Mouse (Mus musculus): ENCODE measurements around the gene Gm29776. TPM values are rescaled to one million over a fixed set of nuclear protein-coding genes. Genes with fewer than 3 reads are reported as not detected.

Gene Gm29776
- total RNA-seq, 2 experiments from 2014 or later: not detected

GRCm38 (mm10) chr14:54712861-54713260, 14.2 kb upstream of the Gm29776 start:
- ATAC-seq (replicated peaks; ENCODE audit: low FRiP score, poor library complexity, severe bottlenecking): no peak

GRCm38 (mm10) chr14:54712074-54712473, 13.4 kb upstream of the Gm29776 start, which contains the start of gene Cebpe:
Cebpe (minus strand) TSS chr14:54712174.
- ATAC-seq (replicated peaks; ENCODE audit: low FRiP score, poor library complexity, severe bottlenecking): no peak

- no peak for ATAC-seq (replicated peaks; ENCODE audit: low FRiP score, poor library complexity, severe bottlenecking)
Measured at GRCm38 (mm10) chr14:54709054-54709453, 10.4 kb upstream of the Gm29776 start.

- no peak for ATAC-seq (replicated peaks; ENCODE audit: low FRiP score, poor library complexity, severe bottlenecking)
Measured at GRCm38 (mm10) chr14:54706589-54707320, 8.1 kb upstream of the Gm29776 start.

GRCm38 (mm10) chr14:54705844-54706243, 7.2 kb upstream of the Gm29776 start:
- ATAC-seq (replicated peaks; ENCODE audit: low FRiP score, poor library complexity, severe bottlenecking): peak; percentile 91

- no peak for ATAC-seq (replicated peaks; ENCODE audit: low FRiP score, poor library complexity, severe bottlenecking)
Measured at GRCm38 (mm10) chr14:54703207-54703606, 4.6 kb upstream of the Gm29776 start.

- ATAC-seq (replicated peaks; ENCODE audit: low FRiP score, poor library complexity, severe bottlenecking): peak; percentile 46; the same call in 1 of the 2 replicates
Measured at GRCm38 (mm10) chr14:54701298-54701697, 2.7 kb upstream of the Gm29776 start.

- no peak for ATAC-seq (replicated peaks; ENCODE audit: low FRiP score, poor library complexity, severe bottlenecking)
Measured at GRCm38 (mm10) chr14:54699586-54699985, 953 bp upstream of the Gm29776 start.

GRCm38 (mm10) chr14:54696752-54697151, 1.9 kb downstream of the Gm29776 start:
- no peak for ATAC-seq (replicated peaks; ENCODE audit: low FRiP score, poor library complexity, severe bottlenecking)

GRCm38 (mm10) chr14:54695042-54695441, 3.6 kb downstream of the Gm29776 start:
- no peak for ATAC-seq (replicated peaks; ENCODE audit: low FRiP score, poor library complexity, severe bottlenecking)

GRCm38 (mm10) chr14:54687251-54687650, 11.4 kb downstream of the Gm29776 start:
- ATAC-seq (replicated peaks; ENCODE audit: low FRiP score, poor library complexity, severe bottlenecking): no peak

- ATAC-seq (replicated peaks; ENCODE audit: low FRiP score, poor library complexity, severe bottlenecking): peak; percentile 82
Measured at GRCm38 (mm10) chr14:54686522-54687143, 12.0 kb downstream of the Gm29776 start, which contains the start of gene Acin1. Acin1 (minus strand) TSS chr14:54686931.

- peak; percentile 77 for ATAC-seq (replicated peaks; ENCODE audit: low FRiP score, poor library complexity, severe bottlenecking)
Measured at GRCm38 (mm10) chr14:54686063-54686521, 12.5 kb downstream of the Gm29776 start, which contains the start of gene 1700123O20Rik. 1700123O20Rik (plus strand) TSS chr14:54686216.

GRCm38 (mm10) chr14:54685471-54685870, 13.2 kb downstream of the Gm29776 start:
- ATAC-seq (replicated peaks; ENCODE audit: low FRiP score, poor library complexity, severe bottlenecking): peak; percentile 40

GRCm38 (mm10) chr14:54682396-54682795, 16.2 kb downstream of the Gm29776 start:
- ATAC-seq (replicated peaks; ENCODE audit: low FRiP score, poor library complexity, severe bottlenecking): no peak

GRCm38 (mm10) chr14:54678657-54679304, 19.9 kb downstream of the Gm29776 start:
- no peak for ATAC-seq (replicated peaks; ENCODE audit: low FRiP score, poor library complexity, severe bottlenecking)

- no peak for ATAC-seq (replicated peaks; ENCODE audit: low FRiP score, poor library complexity, severe bottlenecking)
Measured at GRCm38 (mm10) chr14:54676290-54676689, 22.3 kb downstream of the Gm29776 start.

- no peak for ATAC-seq (replicated peaks; ENCODE audit: low FRiP score, poor library complexity, severe bottlenecking)
Measured at GRCm38 (mm10) chr14:54674317-54674716, 24.3 kb downstream of the Gm29776 start.

- ATAC-seq (replicated peaks; ENCODE audit: low FRiP score, poor library complexity, severe bottlenecking): peak; percentile 71
Measured at GRCm38 (mm10) chr14:54669381-54669780, 29.3 kb downstream of the Gm29776 start.

- ATAC-seq (replicated peaks; ENCODE audit: low FRiP score, poor library complexity, severe bottlenecking): no peak
Measured at GRCm38 (mm10) chr14:54664477-54665222, 34.0 kb downstream of the Gm29776 start.
